Mouse (Mus musculus) embryonic stem cell, embryonic (primary cell): ENCODE results near the gene Cd79a.

Experiments
- CTCF ChIA-PET, 4 experiments: fragments of 300-600 bp in 2 of 4; fragments of 350-600 bp in 2 of 4; sonication (Branson Sonifier 250); formaldehyde crosslinking; loops; one replicate each; lab custom pipeline; 2022; ENCODE audit warnings: inconsistent platforms in 2 of 4; lab: Charles Lee
- POLR2A ChIA-PET, 4 experiments: fragments of 300-600 bp in 2 of 4; fragments of 350-600 bp in 2 of 4; sonication (Branson Sonifier 250); formaldehyde crosslinking; loops; one replicate each; lab custom pipeline; 2022; ENCODE audit warnings: antibody characterized with exemption in 4 of 4, inconsistent platforms in 1 of 4; lab: Charles Lee

Cd79a gene

DNA sequence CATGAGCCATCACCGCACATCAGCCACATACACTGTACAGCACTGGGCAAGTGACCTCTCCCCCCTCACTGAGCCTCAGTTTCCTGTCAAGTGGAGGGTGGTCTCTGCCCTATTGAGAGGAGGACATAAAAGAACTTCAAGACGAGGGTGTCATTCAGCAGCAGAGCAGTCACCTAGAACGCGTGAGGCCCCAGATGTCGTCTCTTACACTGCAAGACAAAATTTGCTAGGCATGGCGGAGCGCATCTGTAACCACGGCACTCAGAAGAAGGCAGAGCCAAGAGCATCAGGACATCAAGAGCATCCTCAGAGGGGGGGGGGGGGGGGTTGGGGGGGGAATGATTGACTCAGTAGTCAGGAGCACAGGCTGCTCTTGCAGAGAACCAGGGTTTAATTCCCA, 912 bp upstream of the Cd79a start:
- ChIA-PET CTCF (interaction anchor here in 2 of 4 experiments (0.6 to 7.1 kb wide), 3 partner anchors 9 to 422 kb away, joined by 3 to 92 read pairs (median 3); partner anchors contain the start of gene Arhgef1 (in 1 of the 2)), POLR2A (interaction anchor here (0.7 to 18.4 kb wide), 14 partner anchors 5 to 257 kb away, joined by 3 to 436 read pairs (median 6); partner anchors contain the start of genes Arhgef1 (in 2 of the 4), Rps19 (in 2 of the 4), Cd79a (in 1 of the 4) and Dmrtc2 (in 1 of the 4))

DNA sequence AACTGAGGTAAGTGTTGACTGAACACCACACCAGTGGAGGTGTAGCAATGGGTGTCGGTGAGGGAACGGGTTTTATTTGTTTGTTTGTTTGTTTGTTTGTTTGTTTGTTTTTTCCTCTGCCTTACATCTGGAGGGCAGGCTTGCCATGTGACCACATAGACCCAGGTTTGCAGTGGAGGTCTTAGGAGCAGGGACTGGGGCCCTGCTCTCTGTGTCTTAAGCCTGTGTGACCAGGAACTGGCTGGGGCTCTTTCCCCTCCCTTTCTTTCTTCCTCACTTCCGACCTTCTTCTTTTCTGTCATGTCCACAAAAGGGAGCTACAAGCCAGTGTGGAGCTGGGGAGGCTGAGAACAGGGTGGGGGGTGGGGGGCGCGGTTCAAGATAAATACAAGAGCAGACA, 778 bp downstream of the Cd79a start:
- POLR2A ChIA-PET, result interaction anchor here in 2 of 4 experiments (0.7 to 14.8 kb wide), 4 partner anchors 8 to 51 kb away, joined by 3 to 436 read pairs (median 206); partner anchors contain the start of gene Rps19 (in 2 of the 2)
- CTCF ChIA-PET, result no interaction called here

DNA sequence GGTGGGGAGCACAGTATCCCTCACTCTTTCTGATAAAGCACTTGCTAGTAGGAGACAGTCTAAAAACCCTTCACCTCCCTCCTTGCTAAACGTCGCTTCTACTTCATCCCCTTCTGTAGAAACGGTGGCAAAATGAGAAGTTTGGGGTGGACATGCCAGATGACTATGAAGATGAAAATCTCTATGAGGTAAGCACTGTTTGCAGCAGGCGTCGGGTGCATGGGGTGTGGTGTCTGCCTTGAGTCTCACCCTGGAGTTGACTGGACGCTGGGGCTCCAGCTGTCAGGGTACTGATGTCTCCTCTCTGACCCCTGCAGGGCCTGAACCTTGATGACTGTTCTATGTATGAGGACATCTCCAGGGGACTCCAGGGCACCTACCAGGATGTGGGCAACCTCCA, 3.9 kb downstream of the Cd79a start:
- POLR2A ChIA-PET, result interaction anchor here in 3 of 4 experiments (8.4 to 14.8 kb wide), 3 partner anchors 10 to 13 kb away, joined by 98 to 436 read pairs (median 410); partner anchors contain the start of gene Rps19 (in 2 of the 3)
- CTCF ChIA-PET, result interaction anchor here in 1 of 4 experiments (2.2 kb wide), 1 partner anchor 50 kb away, joined by 5 read pairs; no protein-coding TSS in a partner anchor

DNA sequence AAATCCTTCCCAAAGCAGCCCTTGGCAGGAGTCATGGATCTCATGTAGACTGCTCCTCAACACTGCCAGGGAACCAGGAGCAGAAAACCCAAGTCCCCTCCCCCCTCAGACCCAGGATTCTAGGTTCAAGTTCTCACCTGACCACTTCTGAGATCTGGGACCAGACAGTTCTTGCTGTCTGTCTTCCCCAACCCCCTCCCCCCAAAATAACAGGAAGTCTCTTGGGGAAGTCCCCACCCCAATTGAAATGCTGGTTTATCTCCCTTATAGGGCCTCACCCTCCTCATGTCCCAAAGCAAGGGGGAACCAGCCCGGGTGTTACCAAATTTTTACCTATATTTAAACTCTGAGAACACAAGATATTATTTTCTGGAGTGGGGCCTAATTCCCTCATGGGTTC, 4.7 kb downstream of the Cd79a start:
- CTCF ChIA-PET, result interaction anchor here in 1 of 4 experiments (2.2 to 6.6 kb wide), 2 partner anchors 9 to 49 kb away, joined by 5 to 92 read pairs; no protein-coding TSS in a partner anchor
- POLR2A ChIA-PET, result interaction anchor here (0.7 to 14.8 kb wide), 11 partner anchors 11 to 249 kb away, joined by 3 to 436 read pairs (median 4); partner anchors contain the start of genes Rps19 (in 3 of the 4) and Rabac1 (in 1 of the 4)

DNA sequence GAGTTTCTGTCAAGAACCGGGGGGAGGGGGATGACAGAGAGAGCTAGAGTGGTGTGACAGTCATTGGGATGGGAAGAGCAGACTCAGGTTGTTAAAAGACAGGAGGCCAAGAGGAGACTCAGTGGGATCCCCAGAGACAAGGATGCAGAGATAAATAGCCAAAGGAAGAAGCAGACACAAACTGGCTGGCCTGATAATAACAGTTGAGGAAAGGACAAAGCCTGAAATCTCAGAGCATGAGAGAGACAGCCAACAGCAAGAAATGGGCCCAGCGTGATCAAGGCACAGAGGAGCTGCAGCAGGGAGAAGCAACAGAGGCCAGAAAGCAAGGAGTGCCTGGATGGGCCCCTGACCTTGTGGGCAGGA, 5.1 kb downstream of the Cd79a start:
- ChIA-PET CTCF (interaction anchor here in 2 of 4 experiments (0.6 to 6.6 kb wide), 3 partner anchors 9 to 66 kb away, joined by 4 to 92 read pairs (median 4); no protein-coding TSS in a partner anchor), POLR2A (interaction anchor here (0.5 to 14.8 kb wide), 18 partner anchors 11 to 882 kb away, joined by 3 to 436 read pairs (median 4); partner anchors contain the start of genes Rps19 (in 3 of the 4), Dmrtc2 (in 1 of the 4), Lypd4 (in 1 of the 4) and Rabac1 (in 1 of the 4))

DNA sequence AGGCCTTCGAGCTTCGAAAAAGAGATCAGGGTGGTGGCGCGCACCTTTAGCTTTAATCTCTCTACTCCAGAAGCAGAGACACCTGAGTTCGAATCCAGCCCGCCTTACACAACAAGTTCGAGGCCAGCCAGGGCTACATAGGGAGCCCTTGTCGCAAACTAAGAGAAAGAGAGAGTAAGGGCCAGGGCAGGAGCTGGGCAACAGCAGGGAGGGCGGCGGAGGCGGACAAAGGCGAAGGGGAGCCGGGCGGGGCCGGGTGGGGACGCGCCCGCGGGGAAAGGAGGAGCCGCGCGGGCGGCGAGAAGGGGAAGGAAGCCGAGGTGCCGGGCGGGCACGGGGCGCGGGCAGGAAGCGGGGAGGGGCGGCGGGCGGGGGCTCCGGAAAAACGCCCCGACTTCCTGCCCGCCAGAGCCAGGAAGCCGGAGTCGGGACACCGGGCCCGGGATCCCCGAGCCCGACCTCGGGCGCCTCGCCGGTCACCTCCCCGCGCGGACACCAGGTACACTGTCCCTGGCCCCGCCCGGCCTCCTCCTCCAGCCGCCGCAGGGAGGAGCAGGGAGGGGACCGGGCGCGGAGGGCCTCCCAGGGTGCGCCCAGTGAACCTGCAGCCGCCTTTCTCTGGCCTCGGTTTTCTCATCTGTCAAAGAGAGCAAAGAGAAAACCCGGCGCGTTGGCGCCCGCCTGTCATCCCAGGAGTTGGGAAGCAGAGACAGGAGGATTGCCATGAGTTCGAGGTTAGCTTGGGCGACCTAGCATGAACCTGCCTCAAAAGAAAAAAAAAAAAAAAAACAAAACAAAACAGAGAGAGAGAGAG, 5.7 kb downstream of the Cd79a start, which contains the start of gene Arhgef1:
TSS of gene Arhgef1 (plus strand) at position 283 of the 814 bp plus-strand sequence.
- ChIA-PET POLR2A (interaction anchor here (0.5 to 14.8 kb wide), 32 partner anchors 12 to 881 kb away, joined by 3 to 436 read pairs (median 4); partner anchors contain the start of genes Rps19 (in 3 of the 4), Dmrtc2 (in 1 of the 4), Lypd4 (in 1 of the 4) and Megf8 (in 1 of the 4)), CTCF (interaction anchor here in 3 of 4 experiments (0.6 to 6.6 kb wide), 9 partner anchors 10 to 414 kb away, joined by 4 to 92 read pairs (median 11); partner anchors contain the start of genes Megf8 (in 1 of the 3) and Rps19 (in 1 of the 3))

DNA sequence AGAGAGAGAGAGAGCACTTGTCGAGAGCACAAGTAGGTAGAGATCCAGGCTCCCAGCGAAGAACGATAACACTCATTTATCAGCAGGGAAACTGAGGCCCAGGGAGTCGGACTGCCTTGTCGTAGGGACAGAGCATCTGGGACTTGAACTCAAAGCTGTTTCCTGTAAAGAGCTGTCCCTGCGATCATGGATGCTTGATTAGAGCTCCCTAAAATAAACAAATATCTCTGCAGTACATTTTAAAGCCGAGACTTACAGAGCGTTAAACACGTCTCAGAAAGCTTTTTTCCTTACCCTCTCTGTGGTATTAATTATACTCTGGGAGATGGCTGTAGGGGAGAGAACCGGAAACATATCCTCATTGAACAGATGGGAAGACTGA, 6.3 kb downstream of the Cd79a start:
- ChIA-PET CTCF (interaction anchor here (0.6 to 6.6 kb wide), 10 partner anchors 11 to 414 kb away, joined by 4 to 92 read pairs (median 12); partner anchors contain the start of genes Megf8 (in 1 of the 4) and Rps19 (in 1 of the 4)), POLR2A (interaction anchor here (0.6 to 14.8 kb wide), 29 partner anchors 12 to 413 kb away, joined by 3 to 436 read pairs (median 6); partner anchors contain the start of genes Rps19 (in 3 of the 4), Dmrtc2 (in 2 of the 4), Lypd4 (in 2 of the 4) and Rabac1 (in 2 of the 4))

DNA sequence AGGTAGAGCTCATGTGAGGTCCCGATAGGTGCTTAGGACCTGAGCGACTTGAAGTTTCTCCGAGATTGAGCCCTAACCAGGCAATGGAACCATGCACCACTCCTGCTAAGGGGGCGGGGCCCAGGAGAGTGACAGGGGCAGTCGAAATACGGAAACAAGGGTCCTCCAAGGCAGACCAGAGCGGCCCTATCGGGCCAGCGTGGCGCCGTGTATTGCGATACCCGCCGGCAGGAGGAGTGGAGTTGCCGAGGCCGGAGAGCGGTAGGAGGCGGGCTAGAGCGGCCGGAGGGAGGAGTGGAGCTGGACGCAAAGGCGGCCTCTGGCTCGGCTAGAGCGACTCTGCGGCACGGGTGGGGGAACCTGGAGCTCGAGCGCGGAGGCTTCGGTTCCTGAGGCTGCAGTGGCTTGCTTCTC, 6.9 kb downstream of the Cd79a start:
- CTCF ChIA-PET, result interaction anchor here (0.5 to 6.6 kb wide), 26 partner anchors 11 to 505 kb away, joined by 3 to 92 read pairs (median 4); partner anchors contain the start of genes Rabac1 (in 1 of the 4) and Rps19 (in 1 of the 4)

DNA sequence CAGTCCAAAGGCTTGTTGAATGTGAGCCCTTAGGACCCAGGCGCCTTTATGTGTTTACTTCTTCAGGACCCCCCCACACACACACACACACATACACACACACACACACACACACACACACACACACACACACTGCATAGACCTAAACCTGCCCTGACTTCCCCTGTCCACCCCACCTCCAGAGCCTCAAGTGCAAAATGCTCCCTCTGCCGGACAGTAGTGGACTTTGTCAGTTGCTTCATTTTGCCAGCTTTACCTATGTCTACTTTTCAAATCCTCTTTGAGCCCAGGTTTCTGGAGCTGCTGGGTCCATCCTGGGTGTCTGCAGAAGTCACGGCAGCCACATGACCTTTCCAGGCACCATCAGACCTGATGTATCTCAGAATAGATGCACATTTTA, 7.8 kb downstream of the Cd79a start:
- ChIA-PET POLR2A (interaction anchor here (0.7 to 14.8 kb wide), 20 partner anchors 9 to 497 kb away, joined by 3 to 436 read pairs (median 8); partner anchors contain the start of genes Rabac1 (in 2 of the 4), Rps19 (in 2 of the 4), Dmrtc2 (in 1 of the 4) and Lypd4 (in 1 of the 4)), CTCF (interaction anchor here in 3 of 4 experiments (0.5 to 6.6 kb wide), 22 partner anchors 12 to 504 kb away, joined by 3 to 92 read pairs (median 5); partner anchors contain the start of genes Gm4881 (in 1 of the 3) and Rabac1 (in 1 of the 3))

More for the DNA sequence above, 6.9 kb downstream of the Cd79a start:
- POLR2A ChIA-PET, result interaction anchor here (0.6 to 14.8 kb wide), 44 partner anchors 8 to 529 kb away, joined by 3 to 436 read pairs (median 4); partner anchors contain the start of genes Rabac1 (in 3 of the 4), Rps19 (in 3 of the 4), Cic (in 1 of the 4) and Dmrtc2 (in 1 of the 4)

DNA sequence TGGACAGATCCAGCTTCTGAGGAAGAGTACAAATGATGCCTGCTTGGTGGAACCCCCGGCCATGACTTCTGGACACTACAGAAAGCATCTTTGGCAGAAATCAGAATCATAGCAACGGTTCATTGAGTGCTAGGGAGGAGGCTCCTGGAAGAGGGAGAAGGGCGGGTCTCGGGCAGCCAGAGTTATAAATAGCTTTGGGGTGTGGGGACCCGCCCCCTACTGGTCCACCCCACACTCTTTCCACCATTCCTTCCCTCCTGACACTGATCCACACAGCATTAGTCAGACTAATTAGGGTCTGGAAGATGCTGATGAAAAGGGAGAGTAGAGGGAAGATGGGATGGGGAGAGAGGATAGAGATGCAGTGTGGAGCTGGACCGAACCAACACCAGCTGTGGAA, 9.4 kb downstream of the Cd79a start:
- POLR2A ChIA-PET, result interaction anchor here (0.6 to 14.8 kb wide), 24 partner anchors 8 to 315 kb away, joined by 3 to 436 read pairs (median 4); partner anchors contain the start of genes Rps19 (in 3 of the 4), Rabac1 (in 2 of the 4) and Zfp526 (in 1 of the 4)
- CTCF ChIA-PET, result interaction anchor here (0.6 to 6.6 kb wide), 20 partner anchors 12 to 933 kb away, joined by 3 to 92 read pairs (median 6); partner anchors contain the start of genes Rabac1 (in 2 of the 4), Rps19 (in 1 of the 4) and Vmn1r181 (in 1 of the 4)

DNA sequence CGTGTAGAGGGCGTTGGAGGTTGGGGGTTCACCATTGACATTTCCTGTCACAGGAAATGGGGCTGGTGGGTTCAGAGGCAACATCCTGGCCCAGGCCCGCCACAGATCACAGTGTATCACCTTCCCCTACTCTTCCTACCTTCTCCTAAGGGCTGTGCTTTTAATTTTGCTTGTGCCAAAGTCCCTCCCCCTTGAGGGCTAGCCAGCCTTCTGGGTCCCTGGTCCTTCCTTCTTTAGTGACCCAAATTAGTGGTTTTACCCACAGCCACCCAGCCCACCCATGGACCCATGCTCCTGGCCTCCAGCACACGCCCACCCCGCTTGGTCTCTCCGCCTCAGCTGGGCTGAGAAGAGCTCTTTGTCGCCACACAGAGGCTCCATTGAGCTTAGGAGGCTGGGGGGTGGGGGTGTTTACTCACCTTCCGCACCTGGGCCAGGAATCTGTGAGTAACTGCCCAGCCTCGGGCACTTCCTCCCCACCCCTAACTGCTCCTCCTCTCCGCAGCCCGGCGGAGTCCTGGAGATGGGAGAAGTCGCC, 10.1 kb downstream of the Cd79a start:
- ChIA-PET CTCF (interaction anchor here (0.6 to 6.6 kb wide), 19 partner anchors 11 to 306 kb away, joined by 3 to 92 read pairs (median 5); partner anchors contain the start of genes Rabac1 (in 2 of the 4) and Rps19 (in 1 of the 4)), POLR2A (interaction anchor here (0.5 to 14.8 kb wide), 25 partner anchors 8 to 314 kb away, joined by 3 to 436 read pairs (median 5); partner anchors contain the start of genes Rabac1 (in 2 of the 4), Rps19 (in 2 of the 4) and Zfp526 (in 1 of the 4))

DNA sequence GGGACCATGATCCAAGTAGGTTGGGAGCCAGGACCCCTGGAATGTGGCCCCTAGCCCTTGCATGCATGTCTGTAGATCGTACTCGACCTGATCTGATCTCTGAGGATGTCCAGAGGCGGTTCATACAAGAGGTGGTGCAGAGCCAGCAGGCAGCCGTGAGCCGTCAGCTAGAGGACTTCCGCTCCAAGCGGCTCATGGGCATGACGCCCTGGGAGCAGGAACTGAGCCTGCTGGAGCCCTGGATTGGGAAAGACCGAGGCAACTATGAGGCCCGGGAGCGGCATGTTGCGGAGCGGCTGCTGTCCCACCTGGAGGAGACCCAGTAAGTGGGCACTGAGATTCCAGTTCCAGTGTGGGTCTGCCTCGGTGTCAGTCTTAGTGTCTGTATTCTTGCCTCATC, 15.3 kb downstream of the Cd79a start:
- CTCF ChIA-PET, result interaction anchor here in 1 of 4 experiments (0.6 kb wide), 1 partner anchor 35 kb away, joined by 3 read pairs; no protein-coding TSS in a partner anchor
- POLR2A ChIA-PET, result interaction anchor here in 1 of 4 experiments (1.5 to 3.5 kb wide), 3 partner anchors 22 to 28 kb away, joined by 6 to 20 read pairs (median 8); partner anchors contain the start of gene Rps19

DNA sequence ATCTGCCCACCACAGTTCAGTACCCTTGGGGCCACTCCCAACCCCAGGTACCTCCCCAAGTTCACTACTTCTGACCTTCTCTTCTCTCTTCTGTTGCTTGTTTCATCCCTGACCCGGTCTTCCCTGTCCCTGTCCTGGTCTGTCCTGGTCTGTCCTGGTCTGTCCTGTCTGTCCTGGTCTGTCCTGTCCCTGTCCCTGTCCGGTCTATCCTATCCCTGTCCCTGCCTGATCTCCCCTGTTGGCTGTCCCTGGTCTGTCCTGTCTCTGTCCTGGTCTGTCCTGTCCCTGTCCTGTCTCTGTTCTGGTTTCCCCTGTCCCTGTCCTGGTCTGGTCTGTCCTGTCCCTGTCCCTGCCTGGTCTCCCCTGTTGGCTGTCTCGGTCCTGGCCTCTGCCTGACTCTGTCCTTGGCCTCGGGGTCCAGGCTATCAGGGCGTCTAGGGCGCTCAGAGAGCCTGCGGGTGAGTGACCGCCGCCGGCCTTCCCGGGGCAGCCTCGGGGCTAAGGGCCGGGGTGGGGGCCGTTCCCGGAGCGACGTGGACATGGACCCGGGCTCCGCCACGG, 21.7 kb downstream of the Cd79a start:
- CTCF ChIA-PET, result interaction anchor here in 2 of 4 experiments (0.5 to 1.4 kb wide), 6 partner anchors 12 to 729 kb away, joined by 3 to 5 read pairs (median 3); no protein-coding TSS in a partner anchor
- POLR2A ChIA-PET, result interaction anchor here in 2 of 4 experiments (1.1 to 2.6 kb wide), 5 partner anchors 14 to 54 kb away, joined by 3 to 9 read pairs (median 5); partner anchors contain the start of gene Rabac1 (in 1 of the 2)

DNA sequence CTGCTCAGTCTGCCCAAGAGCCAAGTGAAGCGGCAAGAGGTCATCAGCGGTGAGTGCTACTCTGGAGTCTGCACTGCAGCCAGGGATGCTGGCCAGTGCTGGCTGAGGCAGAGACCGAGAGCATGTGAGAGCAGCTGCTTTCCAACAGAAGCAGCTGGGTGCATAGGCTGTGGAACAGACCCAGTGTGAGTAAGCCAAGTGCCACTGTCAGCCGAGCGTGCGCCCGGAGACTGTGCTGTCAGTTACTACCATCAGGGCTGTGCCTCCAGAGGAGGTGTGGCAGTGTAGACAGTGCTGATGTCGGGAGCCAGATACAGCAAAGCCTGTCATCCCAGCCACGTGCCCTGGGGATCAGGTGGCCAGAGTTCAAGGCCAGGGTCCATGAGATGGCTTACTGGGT, 22.5 kb downstream of the Cd79a start:
- ChIA-PET POLR2A (interaction anchor here in 3 of 4 experiments (0.6 to 2.6 kb wide), 8 partner anchors 13 to 53 kb away, joined by 3 to 9 read pairs (median 5); partner anchors contain the start of genes Rabac1 (in 1 of the 3) and Rps19 (in 1 of the 3)), CTCF (interaction anchor here in 1 of 4 experiments (1.0 to 1.3 kb wide), 3 partner anchors 15 to 46 kb away, joined by 3 to 5 read pairs (median 4); no protein-coding TSS in a partner anchor)

DNA sequence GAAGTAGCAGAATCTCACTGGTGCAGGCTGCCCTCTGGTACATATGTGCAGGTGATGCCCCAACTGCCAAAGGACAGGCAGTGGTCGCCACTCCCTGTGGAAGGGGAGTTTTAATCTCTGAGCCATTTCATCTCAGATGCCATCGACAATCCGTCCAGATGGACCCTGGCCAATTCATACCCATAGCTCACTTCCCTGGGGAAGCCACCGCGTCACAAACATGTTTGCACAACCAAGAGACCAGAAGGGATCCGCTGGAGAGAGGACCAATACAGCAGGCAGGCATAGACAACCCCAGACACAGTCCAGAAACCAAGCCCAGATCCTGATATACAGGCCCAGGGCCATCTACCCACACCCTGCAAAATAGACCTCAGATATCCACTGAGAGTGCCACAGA, 33.3 kb downstream of the Cd79a start:
- CTCF ChIA-PET, result interaction anchor here in 2 of 4 experiments (0.6 kb wide), 2 partner anchors 35 to 454 kb away, joined by 3 to 17 read pairs; no protein-coding TSS in a partner anchor
- POLR2A ChIA-PET, result interaction anchor here in 2 of 4 experiments (0.5 to 1.3 kb wide), 3 partner anchors 10 to 39 kb away, joined by 3 to 7 read pairs (median 3); no protein-coding TSS in a partner anchor
